Comparison of ENCODE assay signal across 30 mouse cellular contexts in the genomic region with DNA sequence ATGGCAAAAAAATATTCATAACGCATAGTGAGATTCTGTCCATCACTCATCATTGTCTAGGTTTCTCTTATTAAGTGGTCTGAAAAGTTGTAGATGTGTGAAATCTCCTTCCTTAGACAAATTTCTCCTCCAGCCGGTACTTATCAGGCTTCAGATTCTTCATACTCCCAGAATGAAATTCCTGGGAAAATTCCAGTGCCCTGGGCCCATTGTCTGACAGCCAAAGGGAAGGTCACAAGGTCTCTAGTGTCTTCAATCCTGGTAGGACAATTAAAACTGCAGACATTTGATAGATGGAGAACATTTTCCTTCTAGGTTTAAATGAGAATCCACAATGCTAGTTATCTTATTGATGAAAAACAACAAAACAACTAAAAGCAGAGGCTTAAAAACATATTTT. TPM values are rescaled to one million over a fixed set of nuclear protein-coding genes. Genes with fewer than 3 reads are reported as not detected.
DNase-seq lines count a peak whose midpoint lies in the region; ATAC-seq lines count a peak whose summit lies in the region.
"Had no signal": no experiment of that assay in that cellular context is flagged by ENCODE, and none has a peak within 500 bp of the region (broad histone marks: within the 10 kb centered on the region; RNA-seq: fewer than 3 reads in every experiment).

No protein-coding gene starts in this region.

- H3K4me2 ChIP-seq in kidney, embryonic 15.5 days: no peak overlapping the region
- H3K4me2 ChIP-seq in forebrain, embryonic 13.5 days: no peak overlapping the region
- H3K4me2 ChIP-seq: forebrain, embryonic 12.5 days; limb, embryonic 13.5 days; liver, embryonic 13.5 days; midbrain, embryonic 13.5 days; neural tube, embryonic 12.5 days had no signal

- DNase-seq in kidney, adult 18-20 months: peak; percentile 6
- peak; percentile 8 to 26 for DNase-seq in kidney, adult 8-10 months
- peak; percentile 6 to 29 for DNase-seq in kidney, postnatal 36 days
- DNase-seq in lung, postnatal 36 days: peak; percentile 32
- no peak for DNase-seq in right cerebral cortex, adult 2 months (ENCODE audit: low spot score in 2 of 2)
- DNase-seq: adrenal gland, postnatal 14 days; cerebellum, adult 11 months; cerebellum, postnatal 14 days; gastrocnemius, postnatal 14 days; liver, embryonic 13.5 days; right cerebral cortex, postnatal 14 days; spleen, adult 18-20 months; thymus, postnatal 4 days had no signal

- no peaks in the 10 kb centered on the region for H3K9me3 ChIP-seq in kidney, embryonic 15.5 days (replicated peaks)
- no peaks in the 10 kb centered on the region for H3K9me3 ChIP-seq in forebrain, embryonic 13.5 days (replicated peaks)
- H3K9me3 ChIP-seq: embryonic facial prominence, embryonic 10.5 days; forebrain, embryonic 12.5 days; hindbrain, embryonic 10.5 days; limb, embryonic 13.5 days; liver, embryonic 13.5 days; midbrain, embryonic 13.5 days; neural tube, embryonic 12.5 days had no signal

- no peak overlapping the region for H3K27ac ChIP-seq in kidney, embryonic 15.5 days
- H3K27ac ChIP-seq in forebrain, embryonic 13.5 days: no peak overlapping the region
- H3K27ac ChIP-seq: embryonic facial prominence, embryonic 10.5 days; forebrain, embryonic 12.5 days; hindbrain, embryonic 10.5 days; limb, embryonic 13.5 days; liver, embryonic 13.5 days; macrophage; midbrain, embryonic 13.5 days; neural tube, embryonic 12.5 days had no signal

- no peaks in the 10 kb centered on the region for H3K4me1 ChIP-seq in kidney, embryonic 15.5 days
- no peaks in the 10 kb centered on the region for H3K4me1 ChIP-seq in forebrain, embryonic 13.5 days
- H3K4me1 ChIP-seq: embryonic facial prominence, embryonic 10.5 days; forebrain, embryonic 12.5 days; limb, embryonic 13.5 days; liver, embryonic 13.5 days; midbrain, embryonic 13.5 days; neural tube, embryonic 12.5 days had no signal

- WGBS in kidney, embryonic 15.5 days: 71% methylated on average over 2 of the region's 2 CpGs
- 68% methylated on average over 2 of the region's 2 CpGs for WGBS in forebrain, embryonic 13.5 days

- no peak overlapping the region for H3K9ac ChIP-seq in kidney, embryonic 15.5 days
- no peak overlapping the region for H3K9ac ChIP-seq in forebrain, embryonic 13.5 days
- H3K9ac ChIP-seq: forebrain, embryonic 12.5 days; limb, embryonic 13.5 days; liver, embryonic 13.5 days; midbrain, embryonic 13.5 days; neural tube, embryonic 12.5 days had no signal

- H3K36me3 ChIP-seq in kidney, embryonic 15.5 days: no peaks in the 10 kb centered on the region
- no peaks in the 10 kb centered on the region for H3K36me3 ChIP-seq in forebrain, embryonic 13.5 days (ENCODE audit: poor library complexity, severe bottlenecking)
- H3K36me3 ChIP-seq: embryonic facial prominence, embryonic 10.5 days; forebrain, embryonic 12.5 days; hindbrain, embryonic 10.5 days; limb, embryonic 13.5 days; liver, embryonic 13.5 days; midbrain, embryonic 13.5 days; neural tube, embryonic 12.5 days had no signal

- H3K27me3 ChIP-seq in kidney, embryonic 15.5 days: no peaks in the 10 kb centered on the region
- no peaks in the 10 kb centered on the region for H3K27me3 ChIP-seq in forebrain, embryonic 13.5 days
- H3K27me3 ChIP-seq: forebrain, embryonic 12.5 days; limb, embryonic 13.5 days; liver, embryonic 13.5 days; midbrain, embryonic 13.5 days; neural tube, embryonic 12.5 days had no signal

- H3K4me3 ChIP-seq in kidney, embryonic 15.5 days (replicated peaks): no peak overlapping the region
- no peak overlapping the region for H3K4me3 ChIP-seq in forebrain, embryonic 13.5 days
- H3K4me3 ChIP-seq: embryonic facial prominence, embryonic 10.5 days; forebrain, embryonic 12.5 days; hindbrain, embryonic 10.5 days; limb, embryonic 13.5 days; liver, embryonic 13.5 days; midbrain, embryonic 13.5 days; neural tube, embryonic 12.5 days had no signal

- no peak for ATAC-seq in kidney, embryonic 15.5 days (replicated peaks; ENCODE audit: low FRiP score)
- no peak for ATAC-seq in forebrain, embryonic 13.5 days
- ATAC-seq in megakaryocyte, adult 5-6 weeks (ENCODE audit: poor library complexity, severe bottlenecking): no peak
- ATAC-seq: midbrain, embryonic 13.5 days had no signal

RNA-seq across cellular contexts. Expression of a gene that starts 53.1 kb away (rescaled TPM):
- 3.2 TPM in 2 replicates for polyA plus RNA-seq in kidney, embryonic 15.5 days (2015; fragmentation: Nextera tagmentation; extraction: Ambion mirVana)
- polyA plus RNA-seq in forebrain, embryonic 13.5 days (2015; fragmentation: Nextera tagmentation; extraction: Ambion mirVana): 0.25 and 0.57 TPM in 2 replicates
- total RNA-seq in megakaryocyte, adult 5-6 weeks (2015): not detected in 2 replicates
- 0.33 TPM in 1 of 2 replicates, not detected in the other for total RNA-seq in megakaryocyte, adult 5-6 weeks (2017)
- polyA plus RNA-seq: macrophage had no signal

RNA-seq across cellular contexts. Expression of a gene that starts 58.0 kb away (rescaled TPM):
- not detected in 2 replicates for polyA plus RNA-seq in kidney, embryonic 15.5 days (2015; fragmentation: Nextera tagmentation; extraction: Ambion mirVana)
- not detected in 2 replicates for polyA plus RNA-seq in forebrain, embryonic 13.5 days (2015; fragmentation: Nextera tagmentation; extraction: Ambion mirVana)
- total RNA-seq in megakaryocyte, adult 5-6 weeks (2015): not detected in 2 replicates
- total RNA-seq in megakaryocyte, adult 5-6 weeks (2017): not detected in 2 replicates
- total RNA-seq: adrenal gland, postnatal 14 days; gastrocnemius, postnatal 14 days; heart, adult 18-20 months; layer of hippocampus, postnatal 10 days; left cerebral cortex, postnatal 14 days had no signal
- polyA plus RNA-seq: brain, embryonic 14.5 days; C2C12; embryonic facial prominence, embryonic 10.5 days; forebrain, embryonic 12.5 days; heart, embryonic 16.5 days; hindbrain, embryonic 10.5 days; large intestine, adult 2 months; limb, embryonic 13.5 days; liver, embryonic 13.5 days; macrophage; midbrain, embryonic 13.5 days; neural tube, embryonic 12.5 days had no signal

Comparison
In these comparisons a context has a peak if more than half of its experiments do, and no peak if none do; other contexts are left out.
1. DNase-seq: peak in kidney, adult 18-20 months (single experiment), kidney, adult 8-10 months (2 of 2), kidney, postnatal 36 days (2 of 2) and lung, postnatal 36 days (single experiment); none in right cerebral cortex, adult 2 months (0 of 2).